Mouse (Mus musculus): Measurements from ENCODE around the gene Rps6kc1. TPM values are rescaled to one million over a fixed set of nuclear protein-coding genes. Genes with fewer than 3 reads are reported as not detected.
A peak's percentile ranks its signal among the peaks of the same experiment; 100 is the strongest.

Gene Rps6kc1
- total RNA-seq, 2 experiments from 2014 or later: 54.8 to 59.9 TPM

- DNase-seq (ENCODE audit: low spot score in 2 of 2): no peak
Measured at GRCm38 (mm10) chr1:190844356-190844755, 67.2 kb downstream of the Rps6kc1 start.

DNA sequence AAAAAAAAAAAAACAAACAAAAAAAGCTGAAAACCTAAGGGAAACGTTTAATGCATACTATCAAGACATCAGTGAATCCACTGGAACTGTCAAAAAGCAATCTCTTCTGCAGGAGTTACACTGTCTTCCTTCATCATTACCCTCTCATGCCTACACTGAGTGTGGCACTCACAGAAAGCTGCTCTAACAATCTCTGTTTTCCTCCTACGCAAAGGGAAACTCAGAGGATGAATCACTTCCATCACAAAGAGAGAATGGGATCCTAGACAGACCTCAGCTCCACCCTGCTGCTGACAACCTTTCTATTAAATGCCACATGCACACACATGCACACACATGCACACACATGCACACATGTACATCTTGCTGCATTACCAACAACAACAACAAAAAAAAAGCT, 75.5 kb downstream of the Rps6kc1 start:
- no peak for DNase-seq (ENCODE audit: low spot score in 2 of 2)

DNA sequence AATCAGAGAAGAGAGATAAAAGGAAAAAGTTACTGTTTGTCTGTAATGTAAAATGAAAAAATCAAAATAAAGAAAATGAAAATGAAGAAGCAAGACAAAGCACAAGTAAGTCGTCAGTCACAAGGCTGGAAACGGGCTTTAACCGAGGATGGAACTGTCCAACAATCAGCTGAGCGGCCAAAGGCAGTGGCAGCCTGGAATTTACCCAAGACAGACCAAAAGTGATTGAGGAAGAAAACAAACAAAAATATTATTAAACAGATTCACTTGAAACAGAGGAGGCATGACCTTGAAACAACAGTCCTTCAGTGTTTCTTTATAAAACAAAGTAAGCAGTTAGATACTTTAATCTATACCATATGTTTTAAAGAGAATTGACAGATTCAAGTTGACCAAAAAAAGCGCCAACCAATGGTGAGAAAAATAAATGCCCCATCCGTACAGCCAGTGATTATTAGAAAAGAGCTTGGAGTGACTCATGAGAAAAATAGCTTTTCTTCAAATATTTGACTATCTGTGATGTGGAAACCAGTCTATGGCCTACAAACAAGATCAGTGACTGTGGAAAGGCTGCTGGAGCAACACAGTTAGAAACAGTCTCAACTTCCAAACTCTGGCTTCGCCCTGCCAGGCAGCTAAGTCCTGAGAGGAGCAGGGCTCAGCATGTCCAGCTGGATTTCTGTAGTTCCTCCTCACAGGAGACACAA, 77.2 kb downstream of the Rps6kc1 start:
- no peak for DNase-seq (ENCODE audit: low spot score in 2 of 2)

DNA sequence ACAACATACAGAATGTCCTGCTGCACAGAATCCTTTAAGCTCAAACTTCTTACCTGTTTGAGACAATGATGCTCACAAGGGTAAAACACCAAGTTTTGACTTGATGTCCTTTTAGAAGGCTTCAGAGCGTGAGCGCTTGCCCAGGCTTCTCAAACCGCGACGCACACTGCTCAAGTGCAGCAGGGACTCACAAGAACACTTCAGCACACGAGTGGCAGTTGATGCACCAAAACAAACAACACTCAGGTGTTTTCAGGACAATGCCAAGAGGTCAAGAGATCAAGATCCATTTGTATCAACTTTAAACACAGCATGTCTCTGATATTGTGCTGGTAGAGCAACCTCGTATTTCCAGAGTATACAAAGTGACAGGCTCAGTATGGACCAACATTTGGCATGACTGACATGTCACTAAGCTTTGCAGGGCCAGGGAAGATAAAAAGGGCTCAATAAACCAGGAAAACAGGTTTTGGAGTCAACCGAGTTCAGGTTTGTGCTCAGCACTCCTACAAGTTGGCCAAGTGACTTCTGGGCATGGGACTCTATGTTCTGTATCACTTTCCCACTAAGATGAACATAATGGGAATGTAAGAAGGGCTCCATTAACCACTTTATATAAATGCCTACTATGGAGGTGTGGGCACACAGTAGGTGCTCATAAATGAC, 78.5 kb downstream of the Rps6kc1 start:
- no peak for DNase-seq (ENCODE audit: low spot score in 2 of 2)

GRCm38 (mm10) chr1:190831839-190832497, 79.6 kb downstream of the Rps6kc1 start:
- peak; percentile 61 to 82 for DNase-seq (ENCODE audit: low spot score in 2 of 2)

DNA sequence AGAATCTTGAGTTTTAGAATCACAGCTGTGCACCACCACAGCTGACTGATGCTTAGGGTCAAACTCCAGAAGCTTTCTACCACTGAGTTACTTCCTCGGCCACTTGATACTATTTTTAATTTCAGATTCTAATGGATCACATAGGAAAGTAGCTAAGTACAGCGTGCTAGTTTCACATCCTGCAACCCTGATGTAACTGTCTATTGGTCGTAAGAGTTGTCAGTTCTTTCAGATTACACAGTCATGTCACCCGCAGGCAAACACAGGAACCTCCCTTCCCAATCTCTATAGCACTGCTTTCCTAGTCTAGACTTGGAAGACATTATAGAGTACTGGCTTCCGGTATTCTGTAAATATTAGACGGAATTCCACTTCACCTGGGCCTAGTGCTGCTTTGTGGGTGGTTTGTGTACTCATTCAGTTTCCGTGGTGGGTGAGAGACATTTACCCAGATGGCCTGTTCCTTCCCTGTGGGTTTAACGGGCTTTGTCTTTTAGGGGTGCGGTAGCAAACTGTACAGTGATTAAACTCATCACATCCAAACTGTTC, 85.0 kb downstream of the Rps6kc1 start:
- DNase-seq (ENCODE audit: low spot score in 2 of 2): no peak

GRCm38 (mm10) chr1:190823745-190824144, 87.8 kb downstream of the Rps6kc1 start:
- DNase-seq (ENCODE audit: low spot score in 2 of 2): no peak

GRCm38 (mm10) chr1:190816141-190816540, 95.4 kb downstream of the Rps6kc1 start:
- DNase-seq (ENCODE audit: low spot score in 2 of 2): no peak

- DNase-seq (ENCODE audit: low spot score in 2 of 2): no peak
Measured at GRCm38 (mm10) chr1:190810408-190810807, 101.2 kb downstream of the Rps6kc1 start.

DNA sequence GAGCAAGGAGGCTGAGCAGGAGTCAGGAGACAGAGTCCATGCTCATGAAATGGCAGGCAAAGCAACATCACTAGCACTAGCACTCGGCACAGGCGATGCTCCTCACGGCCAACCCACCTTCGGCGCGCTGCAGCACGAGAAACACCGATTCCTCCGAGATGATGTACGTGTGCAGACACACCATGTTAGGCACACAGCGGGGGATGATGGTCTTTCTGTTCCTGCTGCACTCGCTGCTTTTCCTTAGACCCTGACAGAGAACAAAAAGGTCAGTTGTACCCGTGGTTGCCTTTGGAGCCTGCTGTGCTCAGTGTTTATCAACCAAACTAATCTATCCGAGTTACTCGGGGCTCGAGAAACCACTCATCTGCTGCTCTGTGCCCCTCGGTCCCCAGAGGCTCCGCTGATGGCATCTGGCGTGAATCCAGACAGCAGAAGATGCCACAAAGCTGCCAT, 102.8 kb downstream of the Rps6kc1 start:
- DNase-seq (ENCODE audit: low spot score in 2 of 2): no peak

DNA sequence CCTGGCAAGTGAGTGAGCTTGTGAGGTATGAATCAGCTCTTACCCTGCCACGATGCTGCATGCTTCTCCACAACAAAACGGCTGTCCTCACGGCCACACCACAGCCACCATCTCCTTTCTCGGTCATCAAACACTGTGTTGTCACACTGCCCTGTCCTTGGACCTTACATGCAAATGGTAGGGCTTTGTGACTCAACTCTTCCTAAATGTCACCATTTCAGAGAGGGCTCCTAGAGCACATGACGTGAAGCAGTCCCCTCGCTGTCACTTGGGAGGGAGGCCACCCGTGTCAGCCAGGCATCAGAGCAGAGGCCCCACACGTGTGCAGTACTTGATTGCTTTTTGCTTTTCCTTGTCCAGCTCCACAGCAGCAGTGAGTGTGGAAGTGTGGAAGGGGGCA, 104.8 kb downstream of the Rps6kc1 start:
- no peak for DNase-seq (ENCODE audit: low spot score in 2 of 2)

- no peak for DNase-seq (ENCODE audit: low spot score in 2 of 2)
Measured at GRCm38 (mm10) chr1:190798668-190799067, 112.9 kb downstream of the Rps6kc1 start.

GRCm38 (mm10) chr1:190797483-190798058, 114.0 kb downstream of the Rps6kc1 start:
- DNase-seq (ENCODE audit: low spot score in 2 of 2): no peak

- peak; percentile 59 to 91 for DNase-seq (ENCODE audit: low spot score in 2 of 2)
Measured at GRCm38 (mm10) chr1:190796745-190797482, 114.7 kb downstream of the Rps6kc1 start.

DNA sequence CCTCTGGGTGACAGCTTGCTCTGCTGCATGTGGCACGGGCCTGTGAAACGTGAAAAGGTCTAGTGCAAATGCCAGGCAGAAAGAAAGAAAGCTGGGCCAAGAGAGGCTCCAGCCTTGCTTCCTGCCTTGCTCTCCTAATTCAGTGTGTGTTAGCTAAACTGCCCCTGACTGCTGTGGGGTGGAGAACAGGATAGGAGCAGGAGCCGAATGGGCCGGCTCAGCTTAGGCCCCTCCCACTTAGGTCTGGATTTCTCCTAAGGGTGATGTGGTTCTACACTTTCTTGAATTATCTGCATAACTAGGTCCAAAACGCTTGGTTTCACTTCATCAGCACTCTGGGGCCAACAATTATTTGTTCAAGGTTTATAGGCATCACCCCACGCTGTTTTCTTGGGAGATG, 119.9 kb downstream of the Rps6kc1 start:
- DNase-seq (ENCODE audit: low spot score in 2 of 2): no peak

DNA sequence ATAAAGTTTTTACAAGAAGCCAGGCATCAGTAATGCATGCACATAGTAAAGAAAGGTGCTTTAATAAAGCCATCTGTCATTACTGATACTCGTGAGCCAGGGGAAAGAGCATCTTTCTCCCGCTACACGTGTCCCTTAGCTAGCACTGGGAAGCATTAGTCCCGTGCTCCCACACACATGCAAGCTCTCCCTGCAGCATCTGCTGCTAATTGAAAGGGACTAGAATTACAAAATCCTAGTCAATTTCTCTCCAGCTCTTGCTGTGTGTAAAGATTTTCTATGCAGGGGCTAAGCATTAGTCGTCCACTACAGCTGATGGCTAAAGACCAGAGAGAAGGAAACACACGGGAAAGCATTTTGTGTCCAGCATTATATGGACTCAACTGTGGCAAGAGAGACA, 120.8 kb downstream of the Rps6kc1 start:
- DNase-seq (ENCODE audit: low spot score in 2 of 2): peak in 1 of 2 experiments; percentile 59

GRCm38 (mm10) chr1:190777660-190778059, 133.9 kb downstream of the Rps6kc1 start:
- no peak for DNase-seq (ENCODE audit: low spot score in 2 of 2)

DNA sequence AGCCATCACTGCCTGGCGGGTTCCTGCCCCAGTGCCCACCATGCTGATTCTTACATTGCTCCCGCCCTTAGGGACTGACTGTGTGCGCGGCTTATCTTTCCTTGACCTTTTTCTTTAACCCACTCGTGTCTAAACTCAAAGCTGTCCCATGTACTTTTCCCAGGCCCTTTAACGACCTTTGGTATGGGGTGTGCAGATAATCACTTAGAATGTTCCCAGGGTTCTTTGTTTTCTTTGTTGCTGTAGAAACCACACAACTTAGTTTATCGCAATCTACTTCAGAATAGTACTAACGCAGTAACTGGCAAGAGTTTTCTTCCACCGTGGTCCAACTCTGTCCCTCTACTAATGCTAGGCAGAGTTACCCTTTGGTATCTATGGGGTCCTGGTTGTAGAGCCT, 135.3 kb downstream of the Rps6kc1 start:
- no peak for DNase-seq (ENCODE audit: low spot score in 2 of 2)

DNA sequence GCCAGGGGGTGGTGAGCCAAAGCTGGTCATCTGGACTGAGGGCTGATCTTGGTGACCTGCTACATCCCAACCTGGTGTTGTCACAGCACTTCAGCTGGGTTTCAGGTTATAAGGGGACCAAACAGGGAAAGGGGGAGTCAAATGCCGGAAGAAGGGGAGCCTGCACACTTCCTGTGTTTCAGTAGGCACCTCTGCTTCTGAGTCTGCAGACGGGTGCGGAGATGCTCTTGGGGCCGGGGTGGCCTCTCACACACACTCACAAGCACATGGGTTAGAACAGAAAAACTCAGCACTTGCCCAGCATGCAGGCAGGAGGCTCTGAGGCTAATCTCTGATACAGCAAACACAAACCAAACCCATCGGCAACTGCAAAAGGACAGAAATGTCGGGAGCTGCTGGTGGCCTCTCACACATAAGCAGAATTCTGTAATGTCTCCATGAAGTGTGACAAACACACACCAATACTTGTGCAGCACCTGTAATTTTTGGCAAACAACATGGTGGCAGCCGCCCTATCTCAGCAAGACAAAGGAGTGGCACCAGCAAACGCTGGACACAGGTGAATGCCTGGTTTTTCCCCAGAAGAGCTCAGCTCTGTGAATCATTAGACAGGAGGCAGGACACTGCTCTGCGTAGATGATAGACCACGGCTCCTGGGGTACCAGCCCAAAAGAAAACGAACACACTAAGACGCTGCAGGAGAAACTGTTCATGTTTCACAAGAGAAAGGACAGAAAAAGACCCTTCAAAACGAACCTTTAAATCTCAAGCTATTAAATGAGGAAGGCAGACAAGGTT, 139.3 kb downstream of the Rps6kc1 start:
- no peak for DNase-seq (ENCODE audit: low spot score in 2 of 2)

DNA sequence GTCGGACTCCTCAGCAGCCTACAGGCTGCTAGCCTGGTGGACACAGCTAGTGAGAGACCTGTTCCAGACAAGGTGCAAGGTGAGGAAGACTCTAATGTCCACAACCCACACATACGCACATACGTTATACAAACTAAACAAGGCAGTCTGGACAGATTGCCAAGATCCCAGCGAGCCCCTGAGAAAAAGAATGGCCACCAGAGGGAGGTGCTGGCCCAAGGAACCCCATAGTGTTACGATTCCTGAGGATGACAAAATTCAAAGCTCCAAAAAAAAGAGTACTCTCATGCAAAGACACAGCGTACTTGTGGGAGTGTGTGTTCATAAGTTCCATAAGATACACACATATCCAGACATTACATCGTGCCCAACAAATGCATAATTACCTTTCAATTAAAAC, 141.8 kb downstream of the Rps6kc1 start:
- no peak for DNase-seq (ENCODE audit: low spot score in 2 of 2)
